ENCODE assay signal across 20 mouse cellular contexts in the genomic region with DNA sequence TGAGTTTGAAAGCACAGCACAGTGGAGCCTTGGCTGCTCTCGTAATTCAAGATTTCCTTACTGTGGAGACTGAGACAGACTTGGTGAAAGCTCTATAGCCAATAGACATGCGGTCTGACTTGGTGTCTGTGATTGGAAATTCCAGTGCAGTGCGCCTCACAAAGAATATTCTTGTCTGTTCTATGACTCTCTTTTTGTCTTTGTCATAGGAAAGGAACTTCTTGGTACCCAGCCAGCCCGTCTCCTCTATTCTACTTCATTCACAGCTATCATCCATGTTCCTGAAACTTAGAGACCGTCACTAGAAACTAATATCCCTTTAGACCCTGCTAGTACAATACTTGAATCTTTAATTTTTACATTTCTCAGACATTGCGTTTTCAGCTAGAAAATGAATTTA.
DNase-seq lines count a peak whose midpoint lies in the region; ATAC-seq lines count a peak whose summit lies in the region.
"Had no signal": no experiment of that assay in that cellular context is flagged by ENCODE, and none has a peak within 500 bp of the region (broad histone marks: within the 10 kb centered on the region; RNA-seq: fewer than 3 reads in every experiment).

No protein-coding gene starts in this region.

- no peak overlapping the region for H3K9ac ChIP-seq in heart, embryonic 13.5 days
- H3K9ac ChIP-seq in hindbrain, embryonic 12.5 days = no peak overlapping the region
- no peak overlapping the region for H3K9ac ChIP-seq in hindbrain, embryonic 14.5 days
- H3K9ac ChIP-seq: embryonic facial prominence, embryonic 12.5 days; forebrain, embryonic 12.5 days; hindbrain, embryonic 15.5 days had no signal

- H3K4me1 ChIP-seq in heart, embryonic 13.5 days = peaks cover 45% of the 10 kb centered on the region
- 0 out of 2 replicates have a peak, but pooled peaks cover 5% of the 10 kb centered on the region for H3K4me1 ChIP-seq in hindbrain, embryonic 12.5 days
- H3K4me1 ChIP-seq in hindbrain, embryonic 14.5 days (replicated peaks; ENCODE audit: control insufficient read depth, insufficient read depth, low read length) = no peaks in the 10 kb centered on the region
- H3K4me1 ChIP-seq: embryonic facial prominence, embryonic 12.5 days had no signal

- no peak for ATAC-seq in heart, embryonic 13.5 days (ENCODE audit: extremely low read depth, insufficient number of reproducible peaks, low FRiP score, low TSS enrichment)
- ATAC-seq in hindbrain, embryonic 12.5 days (ENCODE audit: low FRiP score) = no peak
- ATAC-seq in hindbrain, embryonic 14.5 days (ENCODE audit: low FRiP score) = no peak
- ATAC-seq: forebrain, embryonic 16.5 days; inflammation-experienced regulatory T-cells, adult 6 months; intestine, postnatal 0 days had no signal

- no peak overlapping the region for H3K4me3 ChIP-seq in heart, embryonic 13.5 days
- H3K4me3 ChIP-seq in hindbrain, embryonic 12.5 days = no peak overlapping the region
- H3K4me3 ChIP-seq in hindbrain, embryonic 14.5 days (replicated peaks; ENCODE audit: low read length) = no peak overlapping the region
- H3K4me3 ChIP-seq: embryonic facial prominence, embryonic 12.5 days; forebrain, embryonic 12.5 days; gastrocnemius, adult 2 months; hindbrain, embryonic 15.5 days had no signal

- H3K27ac ChIP-seq in heart, embryonic 13.5 days (replicated peaks) = 0 out of 2 replicates have a peak overlapping the region, but pooled peaks have one; percentile 17
- 0 out of 2 replicates have a peak overlapping the region, but pooled peaks have one; percentile 7 for H3K27ac ChIP-seq in hindbrain, embryonic 12.5 days
- H3K27ac ChIP-seq in hindbrain, embryonic 14.5 days = no peak overlapping the region
- H3K27ac ChIP-seq: embryonic facial prominence, embryonic 12.5 days; forebrain, embryonic 12.5 days; gastrocnemius, adult 2 months; hindbrain, embryonic 15.5 days had no signal

- DNase-seq in heart, adult 8-10 months (ENCODE audit: low spot score) = no peak
- no peak for DNase-seq in hindbrain, embryonic 14.5 days (ENCODE audit: low spot score)
- peak; percentile 26 for DNase-seq in lung, postnatal 14 days
- DNase-seq in lung, adult 18-20 months = no peak
- DNase-seq in kidney, adult 11 months = no peak
- DNase-seq: adrenal gland, adult 8-10 months; adrenal gland, postnatal 36 days; cerebellum, adult 2 months; cerebellum, postnatal 14 days; gastrocnemius, adult 2 months; gastrocnemius, postnatal 25 days; kidney, adult 9 months had no signal

- H3K27me3 ChIP-seq in heart, embryonic 13.5 days (replicated peaks) = no peaks in the 10 kb centered on the region
- H3K27me3 ChIP-seq in hindbrain, embryonic 12.5 days = no peaks in the 10 kb centered on the region
- H3K27me3 ChIP-seq in hindbrain, embryonic 14.5 days (ENCODE audit: control insufficient read depth, insufficient read depth, low read length) = no peaks in the 10 kb centered on the region
- H3K27me3 ChIP-seq: embryonic facial prominence, embryonic 12.5 days; forebrain, embryonic 12.5 days; hindbrain, embryonic 15.5 days had no signal

- no peaks in the 10 kb centered on the region for H3K9me3 ChIP-seq in heart, embryonic 13.5 days
- no peaks in the 10 kb centered on the region for H3K9me3 ChIP-seq in hindbrain, embryonic 12.5 days (replicated peaks)
- no peaks in the 10 kb centered on the region for H3K9me3 ChIP-seq in hindbrain, embryonic 14.5 days (ENCODE audit: control insufficient read depth, low read length)
- H3K9me3 ChIP-seq: embryonic facial prominence, embryonic 12.5 days; forebrain, embryonic 12.5 days; hindbrain, embryonic 15.5 days had no signal

- no peaks in the 10 kb centered on the region for H3K36me3 ChIP-seq in heart, embryonic 13.5 days
- no peaks in the 10 kb centered on the region for H3K36me3 ChIP-seq in hindbrain, embryonic 12.5 days
- no peaks in the 10 kb centered on the region for H3K36me3 ChIP-seq in hindbrain, embryonic 14.5 days (replicated peaks; ENCODE audit: control insufficient read depth, insufficient read depth)
- H3K36me3 ChIP-seq: embryonic facial prominence, embryonic 12.5 days; forebrain, embryonic 12.5 days; hindbrain, embryonic 15.5 days had no signal

- no peak overlapping the region for H3K4me2 ChIP-seq in heart, embryonic 13.5 days
- no peak overlapping the region for H3K4me2 ChIP-seq in hindbrain, embryonic 12.5 days (replicated peaks)
- no peak overlapping the region for H3K4me2 ChIP-seq in hindbrain, embryonic 14.5 days (replicated peaks)
- H3K4me2 ChIP-seq: embryonic facial prominence, embryonic 12.5 days; forebrain, embryonic 12.5 days; hindbrain, embryonic 15.5 days had no signal

- 77% methylated on average over 6 of the region's 6 CpGs for WGBS in heart, embryonic 13.5 days
- WGBS in hindbrain, embryonic 12.5 days = 95% methylated on average over 6 of the region's 6 CpGs
- 88% methylated on average over 6 of the region's 6 CpGs for WGBS in hindbrain, embryonic 14.5 days
